Mouse (Mus musculus) hindbrain, postnatal 0 days (tissue): ENCODE results near the gene Pacsin2. TPM values are rescaled to one million over a fixed set of nuclear protein-coding genes. Genes with fewer than 3 reads are reported as not detected.
A peak's percentile ranks its signal among the peaks of the same experiment; 100 is the strongest.
"Not testable (repeated sequence)": the region's sequence is repeated elsewhere in the genome, so short reads cannot be mapped to it uniquely, and the experiment has no call there.

Source experiments
- ATAC-seq: fragments of 200-750 bp; cut with Nextera tagmentation; 2 replicates; pipeline ENCODE4 v1.8.0; 2017; ENCODE audit warnings: mild to moderate bottlenecking, moderate TSS enrichment, moderate library complexity
- DNase-seq: peaks from one replicate; pipeline ENCODE4 v3.0.0-alpha.2; 2015; ENCODE audit warnings: low spot score
- H3K27ac ChIP-seq: fragments of 300-500 bp; sonication (generic); 2 replicates; pipeline ENCODE4 v1.5.1; 2014; ENCODE audit warnings: mild to moderate bottlenecking
- H3K27me3 ChIP-seq: fragments of 300-500 bp; sonication (generic); 2 replicates; pipeline ENCODE4 v1.6.1; 2014; ENCODE audit warnings: low read length, mixed read lengths; ENCODE audit not compliant: insufficient read depth
- H3K36me3 ChIP-seq: fragments of 300-500 bp; sonication (generic); 2 replicates; pipeline ENCODE4 v1.6.1; 2014; ENCODE audit warnings: low read length, mixed read lengths; ENCODE audit not compliant: insufficient read depth
- H3K4me1 ChIP-seq: fragments of 300-500 bp; sonication (generic); 2 replicates; pipeline ENCODE4 v1.6.1; 2014; ENCODE audit warnings: antibody characterized with exemption, low read length, mixed read lengths; ENCODE audit not compliant: insufficient read depth
- H3K4me2 ChIP-seq: fragments of 300-500 bp; sonication (generic); 2 replicates; pipeline ENCODE4 v1.6.1; 2014; ENCODE audit warnings: low read depth, mild to moderate bottlenecking, low read length, moderate library complexity, mixed read lengths
- H3K4me3 ChIP-seq: fragments of 300-500 bp; sonication (generic); 2 replicates; pipeline ENCODE4 v1.5.1; 2014; ENCODE audit warnings: low read length
- H3K9ac ChIP-seq: fragments of 300-500 bp; sonication (generic); replicated peaks from 2 replicates; pipeline ENCODE4 v1.6.1; 2014; ENCODE audit warnings: mild to moderate bottlenecking, low read length, moderate library complexity, mixed read lengths
- H3K9me3 ChIP-seq: fragments of 300-500 bp; sonication (generic); 2 replicates; pipeline ENCODE4 v1.6.1; 2016; ENCODE audit warnings: low read length, mixed read lengths
- CTCF ChIP-seq: IDR thresholded peaks from 2 replicates; pipeline ENCODE4 v1.5.1; 2016; ENCODE audit warnings: antibody characterized with exemption, control low read depth, low read depth
- WGBS: fragments of 180-500 bp; shearing (Covaris S2); extraction: QIAGEN DNeasy Blood & Tissue Kit; methylation state at CpG from one replicate; pipeline ENCODE4 v1.1.7; 2014; 5-methylcytosine and 5-hydroxymethylcytosine counted together
- polyA plus RNA-seq: library from polyadenylated mRNA; unstranded; fragments of >200 nt; fragmentation: Nextera tagmentation; extraction: Ambion mirVana; gene quantifications from 2 replicates; pipeline ENCODE4 v1.2.1, GENCODE M21; 2015
- total RNA-seq: library from RNA; depleted of rRNA; stranded (reverse); fragments of >200 nt; gene quantifications from 2 replicates; pipeline ENCODE4 v1.2.3, GENCODE M21; 2014

Gene Pacsin2
- total and polyA plus RNA-seq, 2 experiments from 2014 or later = 19.5 to 20.0 TPM

DNA sequence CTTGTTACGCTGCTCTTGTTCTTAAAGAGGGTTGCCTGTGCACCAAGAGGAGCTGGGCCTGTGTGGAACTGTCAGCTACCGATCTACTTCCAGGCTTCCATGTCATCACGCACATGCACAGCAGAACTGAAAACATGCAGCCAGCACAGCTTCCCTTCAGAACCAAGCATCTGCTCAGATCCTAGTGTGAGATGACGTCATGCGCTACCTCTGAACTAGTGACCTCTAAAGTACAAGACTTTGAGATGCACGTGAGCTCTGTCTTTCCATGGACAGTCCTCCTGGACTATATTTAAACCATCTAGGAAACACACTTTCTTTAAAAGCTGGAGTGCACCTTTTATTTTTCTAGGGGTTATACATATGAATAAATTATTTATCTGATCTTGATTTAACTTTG is 49.0 kb downstream of the Pacsin2 start:
- Histone ChIP-seq H3K4me3 (no peak overlapping the region), H3K9ac (no peak overlapping the region), H3K9me3 (no peaks in the 10 kb centered on the region), H3K36me3 (no peaks in the 10 kb centered on the region), H3K27ac (no peak overlapping the region), H3K4me2 (no peak overlapping the region), H3K27me3 (no peaks in the 10 kb centered on the region), H3K4me1 (no peaks in the 10 kb centered on the region)
- 83% methylated on average over 6 of the region's 6 CpGs for WGBS
- no peak for TF ChIP-seq CTCF
- ATAC-seq (no peak), DNase-seq (no peak)

- H3K4me3 ChIP-seq = no peak overlapping the region
- ATAC-seq (no peak), DNase-seq (no peak)
- 90% methylated on average over 4 of the region's 4 CpGs for WGBS
- H3K36me3 ChIP-seq = no peaks in the 10 kb centered on the region
- no peaks in the 10 kb centered on the region for H3K9me3 ChIP-seq
- H3K27ac ChIP-seq = no peak overlapping the region
- TF ChIP-seq CTCF = no peak
- H3K4me2 ChIP-seq = no peak overlapping the region
- no peaks in the 10 kb centered on the region for H3K27me3 ChIP-seq
- no peaks in the 10 kb centered on the region for H3K4me1 ChIP-seq
- H3K9ac ChIP-seq = no peak overlapping the region
Observed at GRCm38 (mm10) chr15:83411616-83412015, 52.8 kb downstream of the Pacsin2 start.

DNA sequence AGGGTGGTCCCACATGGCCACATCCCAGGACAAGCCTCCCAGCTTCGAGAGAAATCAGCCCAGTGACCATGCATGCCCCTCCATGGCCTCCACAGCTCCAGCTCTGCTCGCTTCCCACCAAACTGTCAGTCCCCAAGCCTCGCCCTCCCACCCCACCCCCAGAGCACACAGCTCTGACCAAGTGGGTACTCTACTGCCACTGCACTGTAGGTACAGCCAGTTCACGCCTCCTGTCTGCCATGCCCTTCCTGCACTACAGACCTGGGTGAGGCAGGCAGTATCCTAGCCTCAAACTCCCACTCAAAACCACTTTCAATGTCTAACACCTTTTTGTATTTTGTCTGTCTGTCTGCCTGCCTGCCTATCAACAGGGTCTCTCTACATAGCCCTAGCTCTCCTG is 53.7 kb downstream of the Pacsin2 start:
- Histone ChIP-seq H3K9ac (no peak overlapping the region), H3K4me3 (no peak overlapping the region), H3K27ac (no peak overlapping the region), H3K36me3 (no peaks in the 10 kb centered on the region), H3K4me2 (no peak overlapping the region), H3K9me3 (no peaks in the 10 kb centered on the region), H3K27me3 (no peaks in the 10 kb centered on the region), H3K4me1 (no peaks in the 10 kb centered on the region)
- WGBS = 88% methylated on average over 4 of the region's 4 CpGs
- no peak for ATAC-seq
- TF ChIP-seq CTCF = no peak
- DNase-seq = no peak

DNA sequence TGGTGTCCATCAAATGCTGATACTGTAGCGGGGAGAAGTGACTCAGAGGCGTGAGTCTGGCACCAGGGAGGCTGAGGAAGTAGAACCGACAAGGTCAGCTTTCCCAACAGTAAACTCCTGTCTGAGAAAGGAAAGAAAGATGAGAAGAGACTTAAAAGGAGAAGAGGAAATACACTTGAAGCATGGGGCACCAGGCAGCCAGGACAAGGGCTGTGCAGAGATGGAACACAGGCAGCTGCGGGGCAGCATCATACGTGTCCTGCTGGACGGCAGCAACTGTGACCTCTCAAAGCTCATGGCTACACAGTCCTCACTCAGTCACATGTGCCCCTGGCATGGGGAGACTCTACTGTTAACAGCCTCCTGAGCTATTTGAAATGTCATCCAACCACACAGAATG is 54.1 kb downstream of the Pacsin2 start:
- no peak for TF ChIP-seq CTCF
- 79% methylated on average over 6 of the region's 6 CpGs for WGBS
- Histone ChIP-seq H3K4me2 (no peak overlapping the region), H3K4me1 (no peaks in the 10 kb centered on the region), H3K9me3 (no peaks in the 10 kb centered on the region), H3K27ac (no peak overlapping the region), H3K36me3 (no peaks in the 10 kb centered on the region), H3K4me3 (no peak overlapping the region), H3K9ac (no peak overlapping the region), H3K27me3 (no peaks in the 10 kb centered on the region)
- no peak for DNase-seq
- ATAC-seq = no peak

- 69% methylated on average over 8 of the region's 8 CpGs for WGBS
- no peaks in the 10 kb centered on the region for H3K9me3 ChIP-seq
- no peak overlapping the region for H3K4me2 ChIP-seq
- no peak overlapping the region for H3K9ac ChIP-seq
- no peak overlapping the region for H3K27ac ChIP-seq
- no peak for DNase-seq
- H3K27me3 ChIP-seq = no peaks in the 10 kb centered on the region
- no peaks in the 10 kb centered on the region for H3K36me3 ChIP-seq
- ATAC-seq = no peak
- TF ChIP-seq CTCF = peak; percentile 39
- H3K4me3 ChIP-seq = no peak overlapping the region
- H3K4me1 ChIP-seq = no peaks in the 10 kb centered on the region
Observed at GRCm38 (mm10) chr15:83408692-83409442, 55.5 kb downstream of the Pacsin2 start.

GRCm38 (mm10) chr15:83408216-83408615 is 56.2 kb downstream of the Pacsin2 start:
- no peak overlapping the region for H3K4me2 ChIP-seq
- ATAC-seq (no peak), DNase-seq (no peak)
- H3K4me1 ChIP-seq = no peaks in the 10 kb centered on the region
- no peaks in the 10 kb centered on the region for H3K36me3 ChIP-seq
- H3K27ac ChIP-seq = no peak overlapping the region
- no peak overlapping the region for H3K9ac ChIP-seq
- TF ChIP-seq CTCF = no peak
- 82% methylated on average over 5 of the region's 5 CpGs for WGBS
- no peaks in the 10 kb centered on the region for H3K9me3 ChIP-seq
- H3K4me3 ChIP-seq = no peak overlapping the region
- no peaks in the 10 kb centered on the region for H3K27me3 ChIP-seq

GRCm38 (mm10) chr15:83407502-83407901 is 56.9 kb downstream of the Pacsin2 start:
- Histone ChIP-seq H3K36me3 (no peaks in the 10 kb centered on the region), H3K4me3 (no peak overlapping the region), H3K4me2 (no peak overlapping the region), H3K9ac (no peak overlapping the region), H3K27ac (no peak overlapping the region), H3K27me3 (no peaks in the 10 kb centered on the region), H3K4me1 (no peaks in the 10 kb centered on the region), H3K9me3 (no peaks in the 10 kb centered on the region)
- 78% methylated on average over 5 of the region's 5 CpGs for WGBS
- TF ChIP-seq CTCF = no peak
- DNase-seq (no peak), ATAC-seq (no peak)

DNA sequence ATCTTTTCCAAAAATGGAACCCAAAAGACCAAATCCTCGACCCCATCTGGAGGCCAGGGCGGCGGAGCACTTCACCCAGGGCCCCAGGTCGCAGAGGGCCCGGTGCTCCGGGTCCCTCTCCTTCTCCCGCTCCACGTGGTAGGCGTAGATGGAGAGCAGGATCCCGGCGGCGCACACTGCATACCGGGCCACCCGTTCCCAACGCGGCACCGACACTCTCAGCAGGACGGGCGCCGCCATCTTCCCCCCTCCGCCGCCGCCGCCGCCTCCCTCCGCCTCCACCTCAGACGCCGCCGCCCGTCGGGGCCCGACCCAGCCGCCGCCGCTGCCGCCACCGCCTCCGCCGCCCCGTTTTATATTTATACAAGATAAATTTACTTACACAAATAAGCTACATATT is 58.5 kb downstream of the Pacsin2 start:
- not testable (repeated sequence) for H3K9me3 ChIP-seq, H3K4me1 ChIP-seq, DNase-seq, H3K4me3 ChIP-seq, H3K27ac ChIP-seq, ATAC-seq, H3K9ac ChIP-seq, H3K4me2 ChIP-seq, H3K27me3 ChIP-seq, H3K36me3 ChIP-seq
- 90% methylated on average over 17 of the region's 40 CpGs for WGBS
